Mouse (Mus musculus) hindbrain, embryonic 11.5 days (tissue): ENCODE data around the gene Mrpl11. TPM values are rescaled to one million over a fixed set of nuclear protein-coding genes. Genes with fewer than 3 reads are reported as not detected.

ENCODE experiments used
- ATAC-seq: fragments of 200-750 bp; cut with Nextera tagmentation; 2 replicates; pipeline ENCODE4 v1.8.0; 2017; ENCODE audit warnings: mild to moderate bottlenecking, moderate TSS enrichment, moderate library complexity; ENCODE audit not compliant: low FRiP score
- DNase-seq: peaks from one replicate; pipeline ENCODE4 v3.0.0-alpha.2; 2015; ENCODE audit warnings: low spot score
- H3K27ac ChIP-seq: fragments of 300-500 bp; sonication (generic); 2 replicates; pipeline ENCODE4 v1.5.1; 2014; ENCODE audit warnings: mild to moderate bottlenecking, low read depth, low read length
- H3K27me3 ChIP-seq: fragments of 300-500 bp; sonication (generic); 2 replicates; pipeline ENCODE4 v1.6.1; 2014; ENCODE audit warnings: mild to moderate bottlenecking, low read length, moderate library complexity, mixed read lengths; ENCODE audit not compliant: control insufficient read depth, insufficient read depth
- H3K36me3 ChIP-seq: fragments of 300-500 bp; sonication (generic); 2 replicates; pipeline ENCODE4 v1.6.1; 2014; ENCODE audit warnings: mild to moderate bottlenecking, low read length, moderate library complexity, mixed read lengths; ENCODE audit not compliant: control insufficient read depth, insufficient read depth
- H3K4me1 ChIP-seq: fragments of 300-500 bp; sonication (generic); replicated peaks from 2 replicates; pipeline ENCODE4 v1.6.1; 2014; ENCODE audit warnings: low read length, mixed read lengths; ENCODE audit not compliant: control insufficient read depth, insufficient read depth
- H3K4me2 ChIP-seq: fragments of 300-500 bp; sonication (generic); replicated peaks from 2 replicates; pipeline ENCODE4 v1.6.1; 2014; ENCODE audit warnings: mild to moderate bottlenecking, low read depth, low read length
- H3K4me3 ChIP-seq: fragments of 300-500 bp; sonication (generic); 2 replicates; pipeline ENCODE4 v1.5.1; 2014; ENCODE audit warnings: low read depth, low read length
- H3K9ac ChIP-seq: fragments of 300-500 bp; sonication (generic); 2 replicates; pipeline ENCODE4 v1.6.1; 2014; ENCODE audit warnings: low read depth, low read length
- H3K9me3 ChIP-seq: fragments of 300-500 bp; sonication (generic); 2 replicates; pipeline ENCODE4 v1.6.1; 2016; ENCODE audit warnings: low read length; ENCODE audit not compliant: control insufficient read depth
- WGBS: fragments of 180-500 bp; shearing (Covaris S2); extraction: QIAGEN DNeasy Blood & Tissue Kit; methylation state at CpG from one replicate; pipeline ENCODE4 v1.1.7; 2014; 5-methylcytosine and 5-hydroxymethylcytosine counted together
- polyA plus RNA-seq: library from polyadenylated mRNA; unstranded; fragments of >200 nt; fragmentation: Nextera tagmentation; extraction: Ambion mirVana; gene quantifications from 2 replicates; pipeline ENCODE4 v1.2.1, GENCODE M21; 2014

The Mrpl11 gene
- polyA plus RNA-seq, 1 experiment from 2014 or later: 153 TPM

DNA sequence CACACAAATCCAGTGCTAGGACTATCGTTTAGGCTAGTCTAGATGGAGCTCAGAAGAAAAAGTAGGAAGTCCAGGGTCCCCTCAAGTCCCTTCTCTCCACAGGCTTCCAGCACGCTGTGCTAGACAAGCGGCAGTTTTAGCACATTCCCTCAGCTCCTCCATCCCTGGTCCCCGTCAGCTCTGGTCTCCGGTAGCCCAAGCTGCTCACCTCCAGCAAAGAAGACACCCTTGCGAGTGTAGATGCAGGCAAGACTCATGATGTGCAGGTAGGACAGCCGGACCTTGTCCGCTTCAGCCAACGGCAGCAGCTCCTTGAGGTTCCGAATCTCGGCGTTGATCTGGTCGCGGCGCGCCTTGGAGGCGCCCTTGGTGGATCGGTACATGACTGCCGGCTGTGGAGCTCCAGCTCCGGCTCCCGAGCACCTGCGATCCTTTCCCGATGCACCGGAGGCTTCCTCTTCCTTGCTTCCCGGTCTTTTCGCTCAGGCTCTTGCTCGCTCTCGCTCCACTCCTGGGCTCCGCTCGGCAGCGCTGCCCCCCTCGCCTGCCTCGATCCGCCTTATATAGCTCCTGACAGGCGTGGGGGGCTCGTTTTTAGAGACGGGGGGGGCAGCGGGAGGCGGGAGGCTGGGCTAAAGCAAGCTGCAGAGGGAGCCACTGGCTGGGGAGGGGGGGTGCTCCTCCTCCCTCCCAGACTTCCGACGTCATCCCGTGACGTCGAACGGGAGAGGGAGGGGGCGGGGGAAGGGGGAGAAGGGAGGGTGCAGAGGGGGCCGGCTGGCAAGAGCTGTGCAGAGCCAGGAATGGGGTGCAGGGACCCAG lies 27.7 kb downstream of the Mrpl11 start:
- Histone ChIP-seq H3K36me3 (no peaks in the 10 kb centered on the region), H3K4me1 (no peaks in the 10 kb centered on the region), H3K27ac (no peak overlapping the region), H3K9ac (0 out of 2 replicates have a peak overlapping the region, but pooled peaks have one; percentile 42), H3K9me3 (no peaks in the 10 kb centered on the region), H3K4me2 (peak overlapping the region; percentile 48), H3K4me3 (peak overlapping the region; percentile 34), H3K27me3 (peaks cover 52% of the 10 kb centered on the region)
- ATAC-seq (no peak), DNase-seq (peak; percentile 48)
- 17% methylated on average over 40 of the region's 47 CpGs for WGBS

- peaks cover 47% of the 10 kb centered on the region for H3K27me3 ChIP-seq
- H3K9ac ChIP-seq: 0 out of 2 replicates have a peak within 1 kb of the TSS, but pooled peaks have one; percentile 42
- ATAC-seq: no peak
Observed at GRCm38 (mm10) chr19:4990256-4990625, 28.3 kb downstream of the Mrpl11 start, which contains the start of gene Npas4. Gene Npas4 (minus strand): TSS chr19:4990316.

DNA sequence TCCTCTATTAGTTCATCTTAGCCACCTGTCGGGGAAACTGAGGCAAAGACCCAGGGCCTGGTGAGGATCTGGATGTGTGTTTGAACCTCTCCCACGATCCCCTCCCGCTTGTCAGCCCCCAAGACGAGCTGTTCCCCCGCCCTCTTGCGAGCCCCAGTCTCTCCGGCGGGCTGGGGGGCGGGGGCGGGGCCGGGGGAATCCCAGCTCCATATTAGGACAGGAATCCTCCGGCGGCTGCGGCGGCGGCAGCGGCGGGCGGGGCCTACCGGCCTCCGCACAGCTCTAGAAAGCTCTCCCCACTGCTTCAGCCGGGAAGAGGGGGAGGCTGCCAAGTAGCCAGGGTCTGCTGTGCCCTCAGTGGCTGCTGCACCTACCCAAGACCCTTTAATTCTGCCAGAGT lies 28.8 kb downstream of the Mrpl11 start:
- Histone ChIP-seq H3K4me3 (peak overlapping the region; percentile 6; the same call in 1 of the 2 replicates), H3K9ac (no peak overlapping the region), H3K27ac (no peak overlapping the region), H3K4me2 (peak overlapping the region; percentile 30), H3K4me1 (no peaks in the 10 kb centered on the region), H3K36me3 (no peaks in the 10 kb centered on the region), H3K9me3 (no peaks in the 10 kb centered on the region), H3K27me3 (peaks cover 47% of the 10 kb centered on the region)
- ATAC-seq (no peak), DNase-seq (peak; percentile 20)
- WGBS: 1% methylated on average over 5 of the region's 22 CpGs

More at GRCm38 (mm10) chr19:4990256-4990625, 28.3 kb downstream of the Mrpl11 start, which contains the start of gene Npas4:
- H3K27ac ChIP-seq: no peak within 1 kb of the TSS
- H3K9me3 ChIP-seq: no peaks in the 10 kb centered on the region
- WGBS: 26% methylated on average over 4 of the region's 4 CpGs
- peak within 1 kb of the TSS; percentile 34 for H3K4me3 ChIP-seq
- no peak for DNase-seq
- peak within 1 kb of the TSS; percentile 48 for H3K4me2 ChIP-seq
- no peaks in the 10 kb centered on the region for H3K4me1 ChIP-seq
- H3K36me3 ChIP-seq: no peaks in the 10 kb centered on the region

GRCm38 (mm10) chr19:4992371-4992770 lies 30.4 kb downstream of the Mrpl11 start:
- Histone ChIP-seq H3K4me2 (no peak overlapping the region), H3K9ac (no peak overlapping the region), H3K27me3 (peaks cover 43% of the 10 kb centered on the region), H3K9me3 (no peaks in the 10 kb centered on the region), H3K36me3 (no peaks in the 10 kb centered on the region), H3K4me1 (no peaks in the 10 kb centered on the region), H3K4me3 (no peak overlapping the region), H3K27ac (no peak overlapping the region)
- WGBS: 17% methylated on average over 8 of the region's 8 CpGs
- ATAC-seq (no peak), DNase-seq (peak; percentile 45)

- no peaks in the 10 kb centered on the region for H3K36me3 ChIP-seq
- no peak overlapping the region for H3K4me2 ChIP-seq
- DNase-seq: no peak
- H3K9me3 ChIP-seq: no peaks in the 10 kb centered on the region
- no peak overlapping the region for H3K27ac ChIP-seq
- H3K27me3 ChIP-seq: peaks cover 41% of the 10 kb centered on the region
- 7% methylated on average over 9 of the region's 9 CpGs for WGBS
- no peak overlapping the region for H3K9ac ChIP-seq
- no peaks in the 10 kb centered on the region for H3K4me1 ChIP-seq
- no peak overlapping the region for H3K4me3 ChIP-seq
- ATAC-seq: no peak
Observed at GRCm38 (mm10) chr19:4992904-4993303, 31.0 kb downstream of the Mrpl11 start.

GRCm38 (mm10) chr19:4994043-4994442 lies 32.1 kb downstream of the Mrpl11 start:
- no peaks in the 10 kb centered on the region for H3K36me3 ChIP-seq
- no peak for ATAC-seq
- no peaks in the 10 kb centered on the region for H3K9me3 ChIP-seq
- H3K27ac ChIP-seq: no peak overlapping the region
- H3K4me1 ChIP-seq: no peaks in the 10 kb centered on the region
- H3K9ac ChIP-seq: no peak overlapping the region
- no peak for DNase-seq
- peaks cover 34% of the 10 kb centered on the region for H3K27me3 ChIP-seq
- no peak overlapping the region for H3K4me3 ChIP-seq
- H3K4me2 ChIP-seq: no peak overlapping the region
- WGBS: 57% methylated on average over 5 of the region's 5 CpGs

DNA sequence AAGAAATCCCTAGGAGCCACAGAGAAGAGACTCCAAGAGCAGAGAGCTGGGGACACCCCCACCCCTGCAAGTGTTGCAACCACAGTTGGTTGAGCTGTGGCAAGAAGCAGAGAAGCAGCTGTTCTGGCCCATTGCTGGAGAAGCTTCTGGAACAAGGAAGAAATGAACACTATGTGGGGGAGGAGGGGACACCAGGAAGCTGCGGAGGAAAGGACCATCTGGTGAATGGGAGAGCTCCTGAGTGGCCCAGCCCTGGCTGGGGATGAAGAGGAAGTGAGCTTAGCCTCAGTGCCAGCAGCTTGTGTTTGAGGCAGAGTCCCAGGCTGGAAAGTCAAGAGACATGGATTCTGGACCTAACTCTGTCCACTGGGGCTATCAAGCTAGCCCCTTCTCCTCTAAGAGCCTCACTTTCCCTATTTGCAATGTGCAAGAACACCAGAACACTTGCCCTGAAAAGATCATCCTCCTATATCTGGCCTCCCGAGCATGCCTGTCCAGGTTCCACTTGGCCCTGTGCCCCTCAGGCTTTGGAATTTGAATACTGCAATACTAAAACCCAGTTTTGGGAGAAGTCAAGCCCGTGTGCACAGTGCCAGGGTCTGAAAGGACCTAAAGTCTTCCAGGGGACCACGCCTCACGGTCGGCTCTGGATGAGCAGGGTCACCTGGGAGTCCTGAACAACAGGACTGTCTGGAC lies 37.6 kb downstream of the Mrpl11 start:
- H3K9me3 ChIP-seq: no peaks in the 10 kb centered on the region
- 0 out of 2 replicates have a peak, but pooled peaks cover 3% of the 10 kb centered on the region for H3K4me1 ChIP-seq
- ATAC-seq (no peak), DNase-seq (no peak)
- no peaks in the 10 kb centered on the region for H3K36me3 ChIP-seq
- H3K4me2 ChIP-seq: no peak overlapping the region
- no peak overlapping the region for H3K9ac ChIP-seq
- peaks cover 2% of the 10 kb centered on the region; the same call in 1 of the 2 replicates for H3K27me3 ChIP-seq
- H3K4me3 ChIP-seq: no peak overlapping the region
- WGBS: 72% methylated on average over 6 of the region's 6 CpGs
- H3K27ac ChIP-seq: no peak overlapping the region

- peak overlapping the region; percentile 32 for H3K9ac ChIP-seq
- H3K4me3 ChIP-seq: peak overlapping the region; percentile 25
- H3K36me3 ChIP-seq: no peaks in the 10 kb centered on the region
- H3K4me1 ChIP-seq: 0 out of 2 replicates have a peak, but pooled peaks cover 3% of the 10 kb centered on the region
- peaks cover 2% of the 10 kb centered on the region; the same call in 1 of the 2 replicates for H3K27me3 ChIP-seq
- H3K9me3 ChIP-seq: no peaks in the 10 kb centered on the region
- WGBS: under 1% methylated on average over 39 of the region's 39 CpGs
- peak; percentile 91 for DNase-seq
- H3K4me2 ChIP-seq: peak overlapping the region; percentile 58
- H3K27ac ChIP-seq: peak overlapping the region; percentile 66
- peak; percentile 98 for ATAC-seq
Observed at GRCm38 (mm10) chr19:5001666-5002406, 39.9 kb downstream of the Mrpl11 start.
